Mouse (Mus musculus) ovary, postnatal 10 days (tissue): Measurements from ENCODE around the gene Syk.

ENCODE experiments used
- DNase-seq: peaks from one replicate; pipeline ENCODE4 v3.0.0; 2022; ENCODE audit warnings: low spot score

The Syk gene

GRCm38 (mm10) chr13:52600015-52600643 lies 17.2 kb downstream of the Syk start:
- no peak for DNase-seq

- DNase-seq, result no peak
Measured at GRCm38 (mm10) chr13:52602752-52603151, 19.8 kb downstream of the Syk start.

- no peak for DNase-seq
Measured at GRCm38 (mm10) chr13:52603704-52604349, 20.9 kb downstream of the Syk start.

GRCm38 (mm10) chr13:52605006-52605405 lies 22.0 kb downstream of the Syk start:
- no peak for DNase-seq

GRCm38 (mm10) chr13:52605911-52606310 lies 22.9 kb downstream of the Syk start:
- no peak for DNase-seq

GRCm38 (mm10) chr13:52606656-52607275 lies 23.8 kb downstream of the Syk start:
- no peak for DNase-seq

- DNase-seq, result no peak
Measured at GRCm38 (mm10) chr13:52607964-52608363, 25.0 kb downstream of the Syk start.

GRCm38 (mm10) chr13:52610463-52610862 lies 27.5 kb downstream of the Syk start:
- no peak for DNase-seq

- no peak for DNase-seq
Measured at GRCm38 (mm10) chr13:52613266-52613665, 30.3 kb downstream of the Syk start.

GRCm38 (mm10) chr13:52615085-52615484 lies 32.1 kb downstream of the Syk start:
- DNase-seq, result no peak

- DNase-seq, result no peak
Measured at GRCm38 (mm10) chr13:52617096-52617714, 34.2 kb downstream of the Syk start.

GRCm38 (mm10) chr13:52618592-52618991 lies 35.6 kb downstream of the Syk start:
- no peak for DNase-seq

GRCm38 (mm10) chr13:52619482-52619881 lies 36.5 kb downstream of the Syk start:
- no peak for DNase-seq

GRCm38 (mm10) chr13:52624038-52624437 lies 41.1 kb downstream of the Syk start:
- DNase-seq, result peak; percentile 17

GRCm38 (mm10) chr13:52628602-52629001 lies 45.6 kb downstream of the Syk start:
- no peak for DNase-seq

- DNase-seq, result no peak
Measured at GRCm38 (mm10) chr13:52631624-52632023, 48.7 kb downstream of the Syk start.

- no peak for DNase-seq
Measured at GRCm38 (mm10) chr13:52635484-52635883, 52.5 kb downstream of the Syk start.

- no peak for DNase-seq
Measured at GRCm38 (mm10) chr13:52636176-52636748, 53.3 kb downstream of the Syk start.

- DNase-seq, result no peak
Measured at GRCm38 (mm10) chr13:52646566-52646965, 63.6 kb downstream of the Syk start.

GRCm38 (mm10) chr13:52647996-52648712 lies 65.2 kb downstream of the Syk start:
- no peak for DNase-seq

GRCm38 (mm10) chr13:52649791-52650418 lies 66.9 kb downstream of the Syk start:
- no peak for DNase-seq
